In genomic region chr10:77024231-77024630, GRCm38 (mm10) we compare ENCODE assay signal across 26 mouse cellular contexts.
"Had no signal": no experiment of that assay in that cellular context is flagged by ENCODE, and none has a peak within 500 bp of the region (broad histone marks: within the 10 kb centered on the region; RNA-seq: fewer than 3 reads in every experiment).

No protein-coding gene starts in this region.

- H3K27ac ChIP-seq: heart, adult 2 months; heart, embryonic 13.5 days; heart, embryonic 15.5 days; hindbrain, embryonic 13.5 days; hindbrain, embryonic 15.5 days; hindbrain, postnatal 0 days; kidney, embryonic 15.5 days; kidney, postnatal 0 days; left cerebral cortex, adult 2 months; limb, embryonic 10.5 days; limb, embryonic 12.5 days had no signal

- H3K27me3 ChIP-seq: heart, embryonic 15.5 days; hindbrain, embryonic 13.5 days; hindbrain, embryonic 15.5 days; kidney, embryonic 15.5 days had no signal

- H3K4me3 ChIP-seq: heart, adult 2 months; heart, embryonic 13.5 days; heart, embryonic 15.5 days; hindbrain, embryonic 13.5 days; hindbrain, embryonic 15.5 days; kidney, embryonic 15.5 days; left cerebral cortex, adult 2 months; limb, embryonic 10.5 days; limb, embryonic 12.5 days had no signal

- H3K4me1 ChIP-seq: heart, embryonic 13.5 days; heart, embryonic 15.5 days; hindbrain, embryonic 13.5 days; hindbrain, embryonic 15.5 days; limb, embryonic 12.5 days had no signal

- H3K4me2 ChIP-seq: heart, embryonic 11.5 days; heart, embryonic 13.5 days; heart, embryonic 15.5 days; hindbrain, embryonic 13.5 days; hindbrain, embryonic 15.5 days; kidney, embryonic 15.5 days; limb, embryonic 12.5 days; liver, embryonic 11.5 days had no signal

- H3K36me3 ChIP-seq: heart, embryonic 13.5 days; heart, embryonic 15.5 days; hindbrain, embryonic 13.5 days; hindbrain, embryonic 15.5 days; kidney, embryonic 15.5 days; limb, embryonic 10.5 days; limb, embryonic 12.5 days had no signal

- DNase-seq: gastrocnemius, postnatal 14 days; gastrocnemius, postnatal 36 days; heart, adult 11 months; heart, adult 2 months; heart, postnatal 14 days; heart, postnatal 36 days; kidney, adult 11 months; kidney, adult 2 months; kidney, adult 9 months; kidney, postnatal 14 days; kidney, postnatal 36 days; layer of hippocampus, adult 9-11 months; layer of hippocampus, postnatal 36 days; liver had no signal

- ATAC-seq: hindbrain, postnatal 0 days had no signal

- H3K9ac ChIP-seq: heart, embryonic 13.5 days; heart, embryonic 15.5 days; hindbrain, embryonic 13.5 days; hindbrain, embryonic 15.5 days; kidney, embryonic 15.5 days; limb, embryonic 12.5 days had no signal

- H3K9me3 ChIP-seq: heart, embryonic 13.5 days; heart, embryonic 15.5 days; hindbrain, embryonic 13.5 days; hindbrain, embryonic 15.5 days; kidney, embryonic 15.5 days; limb, embryonic 10.5 days; limb, embryonic 12.5 days had no signal
